Mouse (Mus musculus): ENCODE data around the gene Thap11. TPM values are rescaled to one million over a fixed set of nuclear protein-coding genes. Genes with fewer than 3 reads are reported as not detected.
A peak's percentile ranks its signal among the peaks of the same experiment; 100 is the strongest.

Gene Thap11
- polyA plus RNA-seq, 1 experiment from 2014 or later = 77.6 TPM

GRCm38 (mm10) chr8:105866364-105867029 lies 11.6 kb downstream of the Thap11 start:
- Histone ChIP-seq H3K4me3 (ENCODE audit: low read depth, low read length) (no peak overlapping the region), H3K27me3 (ENCODE audit: control insufficient read depth, insufficient read depth, low read length) (no peaks in the 10 kb centered on the region), H3K9ac (ENCODE audit: low read length) (no peak overlapping the region), H3K27ac (replicated peaks; ENCODE audit: low read depth, low read length) (no peak overlapping the region), H3K4me2 (ENCODE audit: low read depth, severe bottlenecking) (no peak overlapping the region), H3K36me3 (ENCODE audit: control insufficient read depth, insufficient read depth, low read length) (peaks cover 24% of the 10 kb centered on the region), H3K4me1 (ENCODE audit: control insufficient read depth, insufficient read depth, low read length) (no peaks in the 10 kb centered on the region), H3K9me3 (ENCODE audit: control insufficient read depth, low read length) (no peaks in the 10 kb centered on the region)
- WGBS = 85% methylated on average over 6 of the region's 6 CpGs
- DNase-seq (ENCODE audit: low spot score) = no peak
- no peak for ATAC-seq (ENCODE audit: insufficient number of reproducible peaks, low FRiP score, low TSS enrichment, low read depth)

- no peaks in the 10 kb centered on the region for H3K27me3 ChIP-seq (ENCODE audit: control insufficient read depth, insufficient read depth, low read length)
- H3K9ac ChIP-seq (ENCODE audit: low read length) = no peak overlapping the region
- WGBS = 90% methylated on average over 6 of the region's 6 CpGs
- ATAC-seq (ENCODE audit: insufficient number of reproducible peaks, low FRiP score, low TSS enrichment, low read depth) (no peak), DNase-seq (ENCODE audit: low spot score) (no peak)
- no peaks in the 10 kb centered on the region for H3K9me3 ChIP-seq (ENCODE audit: control insufficient read depth, low read length)
- H3K4me2 ChIP-seq (ENCODE audit: low read depth, severe bottlenecking) = no peak overlapping the region
- no peaks in the 10 kb centered on the region for H3K4me1 ChIP-seq (ENCODE audit: control insufficient read depth, insufficient read depth, low read length)
- peaks cover 28% of the 10 kb centered on the region for H3K36me3 ChIP-seq (ENCODE audit: control insufficient read depth, insufficient read depth, low read length)
- no peak overlapping the region for H3K4me3 ChIP-seq (ENCODE audit: low read depth, low read length)
- no peak overlapping the region for H3K27ac ChIP-seq (replicated peaks; ENCODE audit: low read depth, low read length)
These were observed 19.4 kb downstream of the Thap11 start for GRCm38 (mm10) chr8:105874301-105874700.

GRCm38 (mm10) chr8:105880754-105881520 lies 26.0 kb downstream of the Thap11 start, which contains the start of gene Edc4:
Edc4 (plus strand) TSS chr8:105880881.
- Histone ChIP-seq H3K9me3 (ENCODE audit: control insufficient read depth, low read length) (no peaks in the 10 kb centered on the region), H3K27ac (replicated peaks; ENCODE audit: low read depth, low read length) (no peak within 1 kb of the TSS), H3K36me3 (ENCODE audit: control insufficient read depth, insufficient read depth, low read length) (peaks cover 14% of the 10 kb centered on the region), H3K4me2 (ENCODE audit: low read depth, severe bottlenecking) (peak within 1 kb of the TSS; percentile 87), H3K4me1 (ENCODE audit: control insufficient read depth, insufficient read depth, low read length) (peaks cover 4% of the 10 kb centered on the region; the same call in 1 of the 2 replicates), H3K9ac (ENCODE audit: low read length) (peak within 1 kb of the TSS; percentile 81), H3K27me3 (ENCODE audit: control insufficient read depth, insufficient read depth, low read length) (no peaks in the 10 kb centered on the region), H3K4me3 (ENCODE audit: low read depth, low read length) (peak within 1 kb of the TSS; percentile 74)
- WGBS = under 1% methylated on average over 45 of the region's 45 CpGs
- peak; percentile 94 for DNase-seq (ENCODE audit: low spot score)
- ATAC-seq (ENCODE audit: insufficient number of reproducible peaks, low FRiP score, low TSS enrichment, low read depth) = peak; percentile 85

GRCm38 (mm10) chr8:105889756-105890465 lies 35.0 kb downstream of the Thap11 start:
- H3K9ac ChIP-seq (ENCODE audit: low read length) = no peak overlapping the region
- H3K4me3 ChIP-seq (ENCODE audit: low read depth, low read length) = no peak overlapping the region
- no peak overlapping the region for H3K4me2 ChIP-seq (ENCODE audit: low read depth, severe bottlenecking)
- no peak overlapping the region for H3K27ac ChIP-seq (replicated peaks; ENCODE audit: low read depth, low read length)
- ATAC-seq (ENCODE audit: insufficient number of reproducible peaks, low FRiP score, low TSS enrichment, low read depth) = no peak
- 95% methylated on average over 12 of the region's 12 CpGs for WGBS
- no peaks in the 10 kb centered on the region for H3K9me3 ChIP-seq (ENCODE audit: control insufficient read depth, low read length)
- DNase-seq (ENCODE audit: low spot score) = no peak
- no peaks in the 10 kb centered on the region for H3K4me1 ChIP-seq (ENCODE audit: control insufficient read depth, insufficient read depth, low read length)
- no peaks in the 10 kb centered on the region for H3K27me3 ChIP-seq (ENCODE audit: control insufficient read depth, insufficient read depth, low read length)
- H3K36me3 ChIP-seq (ENCODE audit: control insufficient read depth, insufficient read depth, low read length) = peaks cover 50% of the 10 kb centered on the region

- H3K9ac ChIP-seq (ENCODE audit: low read length) = no peak overlapping the region
- peaks cover 49% of the 10 kb centered on the region for H3K36me3 ChIP-seq (ENCODE audit: control insufficient read depth, insufficient read depth, low read length)
- no peaks in the 10 kb centered on the region for H3K9me3 ChIP-seq (ENCODE audit: control insufficient read depth, low read length)
- no peaks in the 10 kb centered on the region for H3K4me1 ChIP-seq (ENCODE audit: control insufficient read depth, insufficient read depth, low read length)
- DNase-seq (ENCODE audit: low spot score) (no peak), ATAC-seq (ENCODE audit: insufficient number of reproducible peaks, low FRiP score, low TSS enrichment, low read depth) (no peak)
- WGBS = 90% methylated on average over 6 of the region's 6 CpGs
- H3K27me3 ChIP-seq (ENCODE audit: control insufficient read depth, insufficient read depth, low read length) = no peaks in the 10 kb centered on the region
- H3K4me2 ChIP-seq (ENCODE audit: low read depth, severe bottlenecking) = no peak overlapping the region
- H3K27ac ChIP-seq (replicated peaks; ENCODE audit: low read depth, low read length) = no peak overlapping the region
- H3K4me3 ChIP-seq (ENCODE audit: low read depth, low read length) = no peak overlapping the region
These were observed 35.9 kb downstream of the Thap11 start for GRCm38 (mm10) chr8:105890870-105891269.

GRCm38 (mm10) chr8:105892432-105892831 lies 37.5 kb downstream of the Thap11 start:
- no peaks in the 10 kb centered on the region for H3K4me1 ChIP-seq (ENCODE audit: control insufficient read depth, insufficient read depth, low read length)
- H3K4me3 ChIP-seq (ENCODE audit: low read depth, low read length) = no peak overlapping the region
- no peaks in the 10 kb centered on the region for H3K27me3 ChIP-seq (ENCODE audit: control insufficient read depth, insufficient read depth, low read length)
- DNase-seq (ENCODE audit: low spot score) = no peak
- peaks cover 40% of the 10 kb centered on the region for H3K36me3 ChIP-seq (ENCODE audit: control insufficient read depth, insufficient read depth, low read length)
- H3K27ac ChIP-seq (replicated peaks; ENCODE audit: low read depth, low read length) = no peak overlapping the region
- no peak overlapping the region for H3K9ac ChIP-seq (ENCODE audit: low read length)
- no peak for ATAC-seq (ENCODE audit: insufficient number of reproducible peaks, low FRiP score, low TSS enrichment, low read depth)
- no peak overlapping the region for H3K4me2 ChIP-seq (ENCODE audit: low read depth, severe bottlenecking)
- no peaks in the 10 kb centered on the region for H3K9me3 ChIP-seq (ENCODE audit: control insufficient read depth, low read length)
- 79% methylated on average over 6 of the region's 6 CpGs for WGBS

- DNase-seq (ENCODE audit: low spot score) = peak; percentile 79
- 8% methylated on average over 11 of the region's 11 CpGs for WGBS
- H3K27me3 ChIP-seq (ENCODE audit: control insufficient read depth, insufficient read depth, low read length) = no peaks in the 10 kb centered on the region
- H3K9ac ChIP-seq (ENCODE audit: low read length) = no peak within 1 kb of the TSS
- no peak within 1 kb of the TSS for H3K4me3 ChIP-seq (ENCODE audit: low read depth, low read length)
- H3K36me3 ChIP-seq (ENCODE audit: control insufficient read depth, insufficient read depth, low read length) = peaks cover 34% of the 10 kb centered on the region
- H3K27ac ChIP-seq (replicated peaks; ENCODE audit: low read depth, low read length) = no peak within 1 kb of the TSS
- no peak within 1 kb of the TSS for H3K4me2 ChIP-seq (ENCODE audit: low read depth, severe bottlenecking)
- peak; percentile 83; the same call in 1 of the 2 replicates for ATAC-seq (ENCODE audit: insufficient number of reproducible peaks, low FRiP score, low TSS enrichment, low read depth)
- no peaks in the 10 kb centered on the region for H3K9me3 ChIP-seq (ENCODE audit: control insufficient read depth, low read length)
- H3K4me1 ChIP-seq (ENCODE audit: control insufficient read depth, insufficient read depth, low read length) = no peaks in the 10 kb centered on the region
These were observed 38.4 kb downstream of the Thap11 start, which contains the start of gene Nrn1l for GRCm38 (mm10) chr8:105893339-105893738. Nrn1l (plus strand) TSS chr8:105893567.

- Histone ChIP-seq H3K27ac (replicated peaks; ENCODE audit: low read depth, low read length) (no peak overlapping the region), H3K4me2 (ENCODE audit: low read depth, severe bottlenecking) (no peak overlapping the region), H3K36me3 (ENCODE audit: control insufficient read depth, insufficient read depth, low read length) (0 out of 2 replicates have a peak, but pooled peaks cover 3% of the 10 kb centered on the region), H3K9me3 (ENCODE audit: control insufficient read depth, low read length) (no peaks in the 10 kb centered on the region), H3K4me1 (ENCODE audit: control insufficient read depth, insufficient read depth, low read length) (0 out of 2 replicates have a peak, but pooled peaks cover 6% of the 10 kb centered on the region), H3K9ac (ENCODE audit: low read length) (no peak overlapping the region), H3K27me3 (ENCODE audit: control insufficient read depth, insufficient read depth, low read length) (no peaks in the 10 kb centered on the region), H3K4me3 (ENCODE audit: low read depth, low read length) (no peak overlapping the region)
- ATAC-seq (ENCODE audit: insufficient number of reproducible peaks, low FRiP score, low TSS enrichment, low read depth) (no peak), DNase-seq (ENCODE audit: low spot score) (no peak)
- 81% methylated on average over 9 of the region's 9 CpGs for WGBS
These were observed 43.0 kb downstream of the Thap11 start for GRCm38 (mm10) chr8:105897801-105898480.
